Mouse (Mus musculus) CD4-positive, CD25-positive, alpha-beta regulatory T cell, adult 4 months (primary cell): Measurements from ENCODE around the gene Hoxd1. TPM values are rescaled to one million over a fixed set of nuclear protein-coding genes. Genes with fewer than 3 reads are reported as not detected.

Experiments used
- ATAC-seq: one replicate; pipeline ENCODE4 v1.8.0; 2017
- polyA plus RNA-seq, 2 experiments: library from polyadenylated mRNA; unstranded; fragments of 100-300 nt; shearing (Covaris generic); gene quantifications; one replicate each; pipeline ENCODE4 v1.2.1; 2017

The Hoxd1 gene
- polyA plus RNA-seq, result not detected

DNA sequence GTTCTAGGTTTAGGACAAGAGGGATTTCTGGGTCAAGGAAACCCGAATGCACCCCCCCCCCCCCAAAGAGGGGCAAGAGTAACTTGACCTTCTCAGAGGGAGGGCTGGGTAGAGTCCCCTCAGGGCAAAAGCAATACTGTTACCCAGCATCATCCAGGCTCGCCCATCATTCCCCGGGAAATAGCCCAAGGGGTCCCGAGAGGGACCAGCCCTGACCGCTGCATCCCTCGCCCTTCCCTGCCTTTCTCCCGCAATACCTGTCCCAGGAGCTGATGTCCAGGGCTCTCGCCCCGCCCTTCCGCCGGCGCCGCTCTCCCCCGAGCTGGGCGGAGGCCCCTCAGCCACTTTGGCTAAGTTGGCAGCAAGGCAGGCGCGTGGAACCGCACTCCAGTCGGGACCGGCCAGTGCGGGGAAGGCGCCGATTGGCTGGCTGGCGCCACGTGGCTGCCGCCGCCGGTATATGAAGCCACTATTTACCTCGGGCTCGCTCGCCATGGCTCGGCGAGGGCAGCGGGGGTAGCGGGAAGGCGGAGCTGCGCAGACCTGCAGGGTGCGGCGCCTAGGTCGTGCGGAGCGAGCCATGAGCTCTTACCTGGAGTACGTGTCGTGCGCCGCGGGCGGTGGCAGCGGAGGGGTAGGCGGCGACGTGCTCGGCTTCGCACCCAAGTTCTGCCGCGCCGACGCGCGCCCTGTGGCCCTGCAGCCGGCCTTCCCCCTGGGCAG, at the start of gene Hoxd1:
TSS of gene Hoxd1 (plus strand) at position 459 of the 723 bp plus-strand sequence.
- no peak for ATAC-seq

DNA sequence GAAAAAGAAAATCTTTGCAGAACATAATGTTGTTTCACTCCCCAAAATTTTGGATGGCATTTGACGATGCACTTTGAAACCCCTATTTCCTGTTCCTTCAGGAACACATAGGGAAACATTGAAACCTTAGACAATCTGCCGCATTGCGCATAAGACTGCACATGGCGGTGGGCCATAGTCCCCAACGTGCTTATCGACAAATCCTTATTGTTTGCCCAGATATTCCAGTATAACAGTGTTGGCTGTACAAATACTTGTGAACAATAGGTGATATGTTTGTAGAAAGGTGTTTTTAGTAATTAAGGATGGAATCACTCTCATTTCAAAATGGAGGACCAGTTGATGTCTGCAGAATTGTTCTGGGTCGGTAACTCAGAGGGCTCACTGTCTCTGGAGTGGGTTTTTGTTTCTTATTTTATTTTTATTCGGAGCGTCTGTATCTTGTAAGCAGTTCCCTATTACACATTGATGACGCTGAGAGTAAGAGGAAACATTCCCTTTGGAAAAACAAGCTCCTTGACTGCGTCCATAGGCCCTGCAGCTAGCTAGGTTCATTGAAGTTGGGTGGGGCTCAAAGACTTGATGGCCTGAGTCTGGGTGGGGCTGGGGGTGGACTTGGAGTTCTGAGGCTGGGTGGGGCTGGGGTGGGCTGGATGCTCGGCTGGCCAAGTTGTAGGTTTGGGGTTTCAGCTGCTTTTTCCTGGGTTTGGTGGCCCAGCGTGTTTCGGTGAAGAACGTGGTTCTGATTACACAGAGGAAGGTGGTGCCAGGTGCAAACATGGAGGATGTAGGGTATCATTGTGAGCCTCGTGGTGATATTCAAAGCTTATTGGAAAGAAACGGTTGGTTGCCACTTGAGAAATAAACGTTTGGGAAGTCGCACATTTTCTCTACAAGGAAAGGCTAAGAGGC, 49.3 kb upstream of the Hoxd1 start:
- no peak for ATAC-seq

DNA sequence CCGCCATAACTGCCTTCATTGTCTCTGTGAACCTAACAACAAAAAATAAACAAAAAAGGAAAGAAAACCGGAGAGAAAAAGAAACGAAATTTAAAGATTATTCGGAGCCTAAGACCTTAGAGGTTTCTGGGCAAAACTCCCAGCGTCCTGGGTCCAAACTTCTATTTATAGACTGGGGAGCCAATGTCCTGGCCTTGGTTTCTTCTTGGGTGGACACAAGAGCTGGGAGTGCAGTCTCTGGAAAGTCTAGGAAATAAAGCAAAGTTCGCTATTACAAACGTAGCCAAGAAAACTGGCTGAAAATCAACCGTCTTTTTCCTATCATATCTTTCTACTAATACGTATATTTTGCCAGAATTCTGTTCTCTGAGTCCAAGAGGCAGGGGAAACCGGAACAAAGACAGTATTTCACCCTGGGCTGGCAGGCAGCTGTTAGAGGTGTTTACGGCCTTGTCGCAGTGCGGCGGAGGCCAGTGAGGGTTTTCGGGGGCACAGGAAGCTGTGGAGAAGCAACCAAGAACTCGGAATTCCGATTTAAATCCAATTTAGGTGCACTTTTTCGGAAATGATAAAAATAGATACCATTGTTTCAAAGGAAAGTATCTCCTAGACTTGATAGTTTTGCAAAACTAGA, 48.5 kb upstream of the Hoxd1 start:
- ATAC-seq, result no peak

GRCm38 (mm10) chr2:74714881-74715280, 47.9 kb upstream of the Hoxd1 start:
- no peak for ATAC-seq

DNA sequence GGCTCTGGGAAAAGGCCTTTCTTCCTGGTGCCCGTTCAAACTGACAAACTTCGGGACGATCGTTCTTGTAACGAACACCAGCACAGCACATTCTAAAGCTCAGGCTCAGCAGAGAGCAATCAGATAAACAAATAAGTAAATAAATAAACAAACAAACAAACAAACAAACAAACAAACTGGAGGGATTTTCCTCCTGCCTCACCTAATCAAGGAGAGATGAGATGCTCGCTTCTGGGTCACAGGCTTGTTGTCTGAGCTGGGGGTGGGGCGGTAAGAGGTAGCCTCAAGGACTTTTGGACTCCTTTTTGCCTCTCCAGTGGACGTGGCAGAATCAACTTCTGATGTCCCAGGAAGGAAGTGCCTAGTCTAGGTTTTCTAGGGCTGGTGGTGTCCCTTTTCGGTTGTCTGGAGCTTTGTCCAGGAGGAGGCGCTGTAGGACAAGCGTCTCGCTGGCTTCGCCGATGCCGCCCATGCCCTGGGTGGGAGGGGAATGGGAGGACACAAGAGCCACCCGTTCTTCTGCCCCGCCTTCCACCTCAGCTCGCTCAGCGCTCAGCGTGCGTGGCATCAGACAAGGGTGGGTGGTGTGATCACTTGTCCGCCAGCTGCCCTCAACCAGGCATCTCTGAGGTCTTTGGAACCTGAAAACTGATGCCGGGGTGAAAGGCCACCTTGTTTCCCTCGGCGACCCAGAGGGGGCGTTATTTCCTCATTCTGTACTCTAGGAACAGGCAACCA, 47.1 kb upstream of the Hoxd1 start:
- peak; percentile 69 for ATAC-seq

GRCm38 (mm10) chr2:74720384-74720783, 42.4 kb upstream of the Hoxd1 start:
- no peak for ATAC-seq

GRCm38 (mm10) chr2:74720955-74721491, 41.8 kb upstream of the Hoxd1 start:
- ATAC-seq, result no peak

- ATAC-seq, result no peak
Observed at GRCm38 (mm10) chr2:74721882-74722281, 40.9 kb upstream of the Hoxd1 start.

GRCm38 (mm10) chr2:74722949-74723348, 39.8 kb upstream of the Hoxd1 start:
- no peak for ATAC-seq

GRCm38 (mm10) chr2:74724244-74725015, 38.4 kb upstream of the Hoxd1 start:
- ATAC-seq, result no peak

GRCm38 (mm10) chr2:74725171-74725570, 37.6 kb upstream of the Hoxd1 start:
- no peak for ATAC-seq

- no peak for ATAC-seq
Observed at GRCm38 (mm10) chr2:74726551-74726950, 36.2 kb upstream of the Hoxd1 start, which contains the start of gene Gm28230. Gm28230 (plus strand) TSS chr2:74726728.

DNA sequence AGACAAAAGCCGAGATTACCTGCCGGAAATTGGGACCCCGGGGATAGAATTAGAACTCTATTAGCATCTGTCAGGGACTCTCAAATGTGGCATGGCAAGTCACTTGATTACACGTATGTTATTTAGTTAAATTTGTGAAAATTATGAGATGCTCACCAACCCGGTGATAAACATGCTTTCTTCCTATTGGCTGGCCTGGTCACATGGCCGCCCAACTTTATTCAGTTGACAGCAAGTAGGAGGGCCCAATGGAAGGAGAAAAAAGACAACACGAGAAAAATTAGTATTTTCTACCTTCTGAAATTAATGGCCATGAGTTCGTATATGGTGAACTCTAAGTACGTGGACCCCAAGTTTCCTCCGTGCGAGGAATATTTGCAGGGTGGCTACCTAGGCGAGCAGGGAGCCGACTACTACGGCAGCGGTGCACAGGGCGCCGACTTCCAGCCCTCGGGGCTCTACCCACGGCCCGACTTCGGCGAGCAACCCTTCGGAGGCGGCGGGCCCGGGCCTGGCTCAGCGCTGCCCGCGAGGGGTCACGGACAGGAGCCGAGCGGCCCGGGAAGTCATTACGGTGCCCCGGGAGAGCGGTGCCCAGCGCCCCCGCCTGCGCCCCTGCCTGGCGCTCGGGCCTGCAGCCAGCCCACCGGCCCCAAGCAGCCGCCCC, 35.7 kb upstream of the Hoxd1 start:
- no peak for ATAC-seq

DNA sequence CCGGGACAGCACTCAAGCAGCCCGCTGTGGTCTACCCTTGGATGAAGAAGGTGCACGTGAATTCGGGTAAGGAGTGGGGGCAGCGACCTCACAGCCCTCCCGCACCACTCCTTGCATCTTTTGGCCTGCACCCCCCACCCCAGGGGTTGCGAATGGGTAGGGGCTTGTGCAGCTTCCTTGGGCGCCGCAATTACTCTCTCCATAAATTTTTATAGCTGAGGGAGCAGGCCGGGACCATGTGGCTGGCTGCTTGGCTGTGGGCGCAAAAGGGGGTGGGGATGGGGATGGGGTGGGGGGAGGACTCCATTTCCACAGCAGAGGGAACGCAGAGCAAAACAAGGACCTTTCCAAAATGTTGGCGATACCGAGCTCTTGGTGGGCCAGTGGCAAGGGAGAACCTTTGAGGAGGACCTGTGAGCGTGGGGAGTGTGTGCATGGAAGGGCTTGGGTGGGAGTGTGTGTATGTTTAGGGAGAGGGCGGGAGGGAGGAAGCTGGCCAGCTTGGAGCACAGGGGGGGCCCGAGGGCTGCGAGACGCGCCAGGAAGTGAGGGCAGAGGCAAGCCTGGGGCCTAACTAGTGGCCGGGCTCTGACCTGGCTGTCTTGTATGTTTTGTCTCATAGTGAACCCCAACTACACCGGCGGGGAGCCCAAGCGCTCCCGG, 35.0 kb upstream of the Hoxd1 start:
- ATAC-seq, result no peak

- no peak for ATAC-seq
Observed at GRCm38 (mm10) chr2:74728303-74728680, 34.5 kb upstream of the Hoxd1 start.

- ATAC-seq, result no peak
Observed at GRCm38 (mm10) chr2:74730331-74730730, 32.4 kb upstream of the Hoxd1 start.

GRCm38 (mm10) chr2:74731055-74731454, 31.7 kb upstream of the Hoxd1 start:
- ATAC-seq, result no peak

DNA sequence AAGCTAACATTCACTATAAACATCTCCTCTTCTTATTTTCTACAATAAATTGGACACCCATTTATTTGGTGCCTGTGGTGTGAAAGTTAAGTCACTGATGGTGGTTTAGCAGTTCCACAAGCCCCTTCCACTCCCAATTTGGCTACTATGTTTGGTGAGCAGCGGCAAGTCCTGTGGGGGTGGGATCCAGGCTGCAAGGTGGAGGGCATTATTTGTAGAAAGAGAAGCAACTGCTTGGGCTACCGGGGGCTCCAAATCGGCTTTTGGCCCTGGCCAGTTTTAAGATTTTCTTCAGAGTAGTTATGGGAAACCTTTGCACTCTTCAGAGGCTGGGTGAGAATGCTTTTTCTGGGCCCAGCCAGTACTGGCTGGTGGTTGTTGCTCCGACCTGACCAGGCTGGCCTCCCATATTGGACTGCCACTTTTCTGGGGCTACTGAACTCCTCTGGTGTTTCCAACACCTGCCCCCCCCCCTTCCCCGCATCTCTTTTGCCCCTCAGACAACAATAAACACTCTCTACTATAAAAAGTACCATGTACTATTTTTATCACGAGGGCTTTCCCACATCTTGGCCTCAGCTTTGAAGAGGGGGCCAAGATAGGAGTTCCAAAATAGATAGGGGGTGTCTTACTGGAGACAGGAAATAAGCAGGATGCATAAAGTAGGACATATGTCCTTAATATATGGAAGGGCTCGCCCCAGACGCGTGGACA, 30.8 kb upstream of the Hoxd1 start:
- ATAC-seq, result no peak

GRCm38 (mm10) chr2:74732513-74733316, 30.1 kb upstream of the Hoxd1 start:
- no peak for ATAC-seq
